10 mouse cellular contexts compared by ENCODE assay signal in genomic region chr16:45120844-45121425, GRCm38 (mm10). TPM values are rescaled to one million over a fixed set of nuclear protein-coding genes. Genes with fewer than 3 reads are reported as not detected.
DNase-seq lines count a peak whose midpoint lies in the region; ATAC-seq and TF ChIP-seq lines count a peak whose summit lies in the region.
"Had no signal": no experiment of that assay in that cellular context is flagged by ENCODE, and none has a peak within 500 bp of the region (broad histone marks: within the 10 kb centered on the region; RNA-seq: fewer than 3 reads in every experiment).

No protein-coding gene starts in this region.

- H3K4me3 ChIP-seq in layer of hippocampus, adult 2 months = no peak overlapping the region
- no peak overlapping the region for H3K4me3 ChIP-seq in neural tube, embryonic 15.5 days (replicated peaks)
- H3K4me3 ChIP-seq: embryonic facial prominence, embryonic 13.5 days had no signal

- 59% methylated on average over 5 of the region's 5 CpGs for WGBS in neural tube, embryonic 15.5 days

- no peak for DNase-seq in layer of hippocampus, adult 2 months (ENCODE audit: low spot score in 2 of 2)
- no peak for DNase-seq in layer of hippocampus, adult 9-11 months
- DNase-seq in adrenal gland, postnatal 36 days = peak; percentile 77
- peak; percentile 61 to 69 for DNase-seq in gastrocnemius, postnatal 36 days
- DNase-seq in kidney, adult 8-10 months = peak; percentile 47 to 61
- no peak for DNase-seq in thymus, postnatal 25 days
- no peak for DNase-seq in yolk sac, embryonic 10.5 days (ENCODE audit: low spot score)

- intact Hi-C loops in gastrocnemius, postnatal 36 days (cut with DNase I) = no loop called here

- peak; percentile 55; the same call in 1 of the 2 replicates for ATAC-seq in neural tube, embryonic 15.5 days (ENCODE audit: low FRiP score)

- no peak for TF ChIP-seq CTCF in layer of hippocampus, adult 2 months (conservative IDR thresholded peaks at IDR 0.05)

- peak overlapping the region; percentile 19; the same call in 1 of the 2 replicates for H3K27ac ChIP-seq in layer of hippocampus, adult 2 months
- peak overlapping the region; percentile 10; the same call in 1 of the 2 replicates for H3K27ac ChIP-seq in neural tube, embryonic 15.5 days (replicated peaks)
- H3K27ac ChIP-seq: embryonic facial prominence, embryonic 13.5 days; liver, embryonic 14.5 days had no signal

- no peaks in the 10 kb centered on the region for H3K36me3 ChIP-seq in neural tube, embryonic 15.5 days

- 0 out of 2 replicates have a peak, but pooled peaks cover 4% of the 10 kb centered on the region for H3K4me1 ChIP-seq in neural tube, embryonic 15.5 days

- H3K4me2 ChIP-seq in neural tube, embryonic 15.5 days = no peak overlapping the region
- H3K4me2 ChIP-seq: embryonic facial prominence, embryonic 13.5 days had no signal

- H3K9ac ChIP-seq in neural tube, embryonic 15.5 days (replicated peaks) = no peak overlapping the region
- H3K9ac ChIP-seq: embryonic facial prominence, embryonic 13.5 days; liver, embryonic 14.5 days had no signal

- H3K9me3 ChIP-seq in neural tube, embryonic 15.5 days (replicated peaks) = no peaks in the 10 kb centered on the region
- H3K9me3 ChIP-seq: embryonic facial prominence, embryonic 13.5 days had no signal

- no peaks in the 10 kb centered on the region for H3K27me3 ChIP-seq in neural tube, embryonic 15.5 days (replicated peaks)
- H3K27me3 ChIP-seq: embryonic facial prominence, embryonic 13.5 days had no signal

RNA-seq across cellular contexts. Expression of gene Ccdc80, which starts 27.7 kb away (rescaled TPM):
- 1 to 10 TPM; 3.1 to 3.8 TPM for total RNA-seq in layer of hippocampus, adult 2 months (2021)
- 10 to 100 TPM; 29.7 to 77.4 TPM for total RNA-seq in adrenal gland, postnatal 36 days (2021)
- total RNA-seq in gastrocnemius, postnatal 36 days (2021) = 10 to 100 TPM; 20.0 to 30.0 TPM
- polyA plus RNA-seq in neural tube, embryonic 15.5 days (2015; fragmentation: Nextera tagmentation; extraction: Ambion mirVana) = 23.3 and 38.8 TPM in 2 replicates

RNA-seq across cellular contexts. Expression of gene Slc35a5, which starts 37.6 kb away (rescaled TPM):
- 10 to 100 TPM; 49.3 to 52.8 TPM for total RNA-seq in layer of hippocampus, adult 2 months (2021)
- total RNA-seq in adrenal gland, postnatal 36 days (2021) = 10 to 100 TPM; 29.6 to 39.0 TPM
- 1 to 10 TPM; 3.3 to 5.1 TPM for total RNA-seq in gastrocnemius, postnatal 36 days (2021)
- 33.4 and 35.1 TPM in 2 replicates for polyA plus RNA-seq in neural tube, embryonic 15.5 days (2015; fragmentation: Nextera tagmentation; extraction: Ambion mirVana)

RNA-seq across cellular contexts. Expression of gene Atg3, which starts 37.6 kb away (rescaled TPM):
- total RNA-seq in layer of hippocampus, adult 2 months (2021) = 10 to 100 TPM; 42.9 to 45.3 TPM
- total RNA-seq in adrenal gland, postnatal 36 days (2021) = 10 to 100 TPM; 53.2 to 62.6 TPM
- total RNA-seq in gastrocnemius, postnatal 36 days (2021) = 10 to 100 TPM; 17.4 to 19.4 TPM
- polyA plus RNA-seq in neural tube, embryonic 15.5 days (2015; fragmentation: Nextera tagmentation; extraction: Ambion mirVana) = 54.5 and 60.5 TPM in 2 replicates

Comparison
In these comparisons a context has a peak if more than half of its experiments do, and no peak if none do; other contexts are left out.
1. DNase-seq: peak in adrenal gland, postnatal 36 days (2 of 2), gastrocnemius, postnatal 36 days (2 of 2) and kidney, adult 8-10 months (2 of 2); none in layer of hippocampus, adult 2 months (0 of 2), layer of hippocampus, adult 9-11 months (single experiment), thymus, postnatal 25 days (single experiment) and yolk sac, embryonic 10.5 days (single experiment).
2. RNA of gene Ccdc80, which starts 27.7 kb away (total RNA-seq): 29.7 to 77.4 TPM in adrenal gland, postnatal 36 days and 20.0 to 30.0 TPM in gastrocnemius, postnatal 36 days; 3.1 to 3.8 TPM in layer of hippocampus, adult 2 months; every median in the first group is over 4 times any median in the second.
3. RNA of gene Slc35a5, which starts 37.6 kb away (total RNA-seq): 49.3 to 52.8 TPM in layer of hippocampus, adult 2 months and 29.6 to 39.0 TPM in adrenal gland, postnatal 36 days; 3.3 to 5.1 TPM in gastrocnemius, postnatal 36 days; every median in the first group is over 4 times any median in the second.